Mouse (Mus musculus) layer of hippocampus, adult 9-10 months (tissue): ENCODE measurements around the gene Dusp7.

Experiments
- DNase-seq: peaks from one replicate; pipeline ENCODE4 v3.0.0; 2022; ENCODE audit warnings: low spot score

Gene Dusp7

GRCm38 (mm10) chr9:106421033-106421864 lies 52.8 kb downstream of the Dusp7 start:
- DNase-seq: no peak

GRCm38 (mm10) chr9:106421865-106422160 lies 53.4 kb downstream of the Dusp7 start:
- DNase-seq: peak; percentile 94
